Mouse (Mus musculus) telencephalon, adult 2 months (tissue): ENCODE measurements around the gene Prkag2.
A peak's percentile ranks its signal among the peaks of the same experiment; 100 is the strongest.
"Not testable (repeated sequence)": the region's sequence is repeated elsewhere in the genome, so short reads cannot be mapped to it uniquely, and the experiment has no call there.

Source experiments
- DNase-seq: peaks from one replicate; pipeline ENCODE4 v3.0.0-alpha.2; 2011; ENCODE audit warnings: low read depth, low spot score

Gene Prkag2

DNA sequence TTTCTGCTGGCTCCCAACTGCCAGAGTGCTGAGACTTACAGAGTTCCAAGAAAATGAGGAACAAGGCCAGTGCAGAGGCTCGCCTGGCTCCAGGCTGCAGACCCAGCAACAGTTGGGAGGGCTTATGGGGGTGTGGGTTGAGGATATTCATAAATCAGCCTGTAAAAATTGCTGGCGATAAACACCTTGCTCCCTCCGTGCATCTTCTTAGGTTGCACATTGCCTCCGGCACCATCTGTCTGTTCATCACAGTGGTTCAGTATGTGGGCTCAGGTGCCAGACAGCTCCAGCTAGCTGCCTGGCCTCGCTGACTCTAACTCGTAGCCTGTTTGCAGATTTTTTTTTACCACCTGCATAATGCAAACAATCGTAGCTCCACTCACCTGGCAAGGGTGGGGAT, 13.4 kb downstream of the Prkag2 start:
- DNase-seq: peak; percentile 88

DNA sequence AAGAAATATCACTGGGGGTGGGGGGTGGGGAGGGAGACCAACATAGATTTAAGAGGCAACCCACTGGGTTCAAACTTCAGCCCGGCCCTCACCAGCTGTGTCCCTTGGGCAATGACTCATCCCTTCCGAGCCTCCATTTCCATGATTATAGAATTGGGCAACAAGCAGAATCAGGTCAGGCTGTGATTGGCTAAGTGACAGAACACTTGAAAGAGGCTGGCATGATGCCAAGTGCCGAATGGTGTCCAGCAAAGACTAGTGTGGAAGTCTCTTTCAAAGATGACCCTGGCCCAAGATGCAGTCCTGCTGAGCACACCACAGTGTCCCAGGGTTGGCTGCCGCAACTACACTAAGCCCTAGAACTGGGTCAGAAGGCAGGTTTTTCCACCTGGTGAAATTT, 14.2 kb downstream of the Prkag2 start:
- no peak for DNase-seq

DNA sequence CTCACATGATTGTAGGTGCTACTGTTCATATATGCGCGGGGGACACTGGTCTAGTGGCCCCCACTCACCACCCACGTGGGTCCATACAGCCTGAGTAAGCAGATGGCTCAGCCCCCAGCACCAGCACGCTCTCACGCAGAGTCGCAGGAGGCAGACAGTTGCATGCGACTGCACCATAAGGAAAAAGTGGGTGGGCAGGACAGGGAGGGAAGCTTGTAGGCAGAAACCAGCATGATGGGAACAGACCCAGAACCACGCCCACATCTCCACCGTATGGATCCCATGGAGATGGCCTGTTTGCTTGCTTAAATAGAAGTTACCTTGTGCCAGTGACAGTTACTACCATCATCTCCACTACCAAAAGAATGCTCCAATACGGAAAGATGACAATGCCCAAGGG, 15.3 kb downstream of the Prkag2 start:
- peak; percentile 95 for DNase-seq

DNA sequence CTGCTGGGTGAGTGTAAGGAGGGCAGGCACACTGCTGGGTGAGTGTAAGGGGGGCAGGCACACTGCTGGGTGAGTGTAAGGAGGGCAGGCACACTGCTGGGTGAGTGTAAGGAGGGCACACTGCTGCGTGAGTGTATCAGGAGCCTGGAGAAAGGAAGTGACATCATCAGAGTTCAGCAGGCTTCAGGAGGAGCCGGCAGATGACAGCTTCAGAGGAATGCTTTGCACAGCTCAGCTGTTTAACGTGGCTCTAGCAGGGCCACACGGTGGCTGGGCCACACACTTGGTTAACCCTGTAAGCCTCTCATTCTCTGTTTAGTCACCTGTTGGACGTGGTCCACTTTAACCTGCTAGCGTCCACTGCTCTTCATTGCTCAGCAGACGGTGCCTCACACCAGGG, 16.6 kb downstream of the Prkag2 start:
- no peak for DNase-seq

DNA sequence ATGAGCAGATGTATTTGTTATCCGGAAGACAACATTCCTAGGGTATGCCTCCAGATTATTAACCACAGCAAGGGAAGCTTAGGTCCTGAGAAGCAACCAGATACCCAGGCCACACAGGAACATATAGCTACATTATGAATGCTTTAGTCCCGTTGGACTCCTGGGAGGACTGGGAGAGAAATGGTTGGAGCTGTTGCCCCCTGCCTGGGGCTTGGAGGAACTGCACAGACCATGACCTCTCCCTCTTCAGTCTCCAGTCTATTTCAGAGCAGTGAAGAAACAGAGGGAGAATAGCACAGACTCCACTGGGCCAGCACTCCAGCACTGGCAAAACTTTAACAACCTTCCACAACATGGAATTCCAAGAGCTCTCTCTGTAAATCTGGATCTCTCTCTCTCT, 17.9 kb downstream of the Prkag2 start:
- DNase-seq: no peak

DNA sequence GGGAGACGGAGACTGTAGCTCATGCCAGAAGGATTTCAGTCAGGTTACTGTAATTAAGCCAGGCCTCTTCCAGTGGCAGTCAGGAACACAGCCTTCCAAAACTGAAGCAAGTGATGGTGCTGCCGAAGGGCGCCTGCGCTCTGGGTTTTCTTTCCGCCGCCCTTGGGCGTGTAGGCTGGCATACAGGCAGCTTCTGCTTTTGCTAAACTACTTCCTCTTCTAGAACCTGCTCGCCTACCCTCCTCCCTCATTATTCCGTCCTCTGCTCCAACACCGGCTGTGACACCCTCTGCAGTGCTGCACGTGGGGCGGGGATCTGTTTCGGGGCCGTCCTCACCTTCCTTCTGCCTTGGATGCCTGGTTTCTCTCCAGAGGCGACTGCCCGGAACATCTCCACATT, 18.9 kb downstream of the Prkag2 start:
- DNase-seq: peak; percentile 87

DNA sequence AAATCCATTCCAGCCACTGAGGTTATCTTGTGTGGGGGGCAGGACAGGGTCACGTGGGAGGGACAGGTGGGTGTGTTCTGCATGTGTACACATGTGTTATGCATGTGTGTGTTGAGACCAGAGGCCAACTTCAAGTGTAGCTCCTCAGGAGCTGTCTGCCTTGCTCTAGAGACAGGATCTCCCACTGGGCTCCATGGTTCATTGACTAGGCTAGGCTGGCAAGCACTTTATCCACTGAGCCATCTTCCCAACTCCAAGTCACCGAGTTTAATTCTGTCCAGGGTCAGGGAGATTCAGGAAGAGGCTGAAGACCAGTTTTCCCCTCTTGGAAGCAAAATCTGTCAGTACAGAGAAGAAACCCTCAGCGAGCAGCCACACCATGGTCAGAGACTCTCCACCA, 19.4 kb downstream of the Prkag2 start:
- DNase-seq: no peak

DNA sequence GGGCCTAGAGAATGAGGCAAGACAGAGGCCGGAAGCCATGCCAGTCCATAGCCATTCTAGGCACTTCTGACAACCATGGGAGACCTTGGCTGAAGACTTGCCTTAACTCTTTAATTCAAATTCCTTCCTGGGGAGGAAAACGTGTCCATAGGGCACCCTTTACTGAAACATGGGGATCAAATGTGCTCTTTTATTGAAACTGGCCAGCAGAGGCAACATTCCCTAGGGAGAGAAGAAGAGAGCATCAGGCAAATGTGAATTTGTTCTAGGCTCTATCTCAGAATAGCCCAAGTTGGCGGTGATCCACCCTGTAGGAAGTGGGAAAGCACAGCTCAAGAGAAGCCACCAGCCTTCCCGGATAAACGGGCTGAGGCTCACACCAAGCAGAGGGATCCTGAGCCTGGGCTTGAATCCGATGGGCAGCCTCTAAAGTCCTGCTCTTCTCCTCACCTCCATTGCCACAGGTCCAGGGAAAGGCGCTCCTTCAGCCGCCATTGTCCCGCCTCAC, 19.9 kb downstream of the Prkag2 start:
- DNase-seq: no peak

DNA sequence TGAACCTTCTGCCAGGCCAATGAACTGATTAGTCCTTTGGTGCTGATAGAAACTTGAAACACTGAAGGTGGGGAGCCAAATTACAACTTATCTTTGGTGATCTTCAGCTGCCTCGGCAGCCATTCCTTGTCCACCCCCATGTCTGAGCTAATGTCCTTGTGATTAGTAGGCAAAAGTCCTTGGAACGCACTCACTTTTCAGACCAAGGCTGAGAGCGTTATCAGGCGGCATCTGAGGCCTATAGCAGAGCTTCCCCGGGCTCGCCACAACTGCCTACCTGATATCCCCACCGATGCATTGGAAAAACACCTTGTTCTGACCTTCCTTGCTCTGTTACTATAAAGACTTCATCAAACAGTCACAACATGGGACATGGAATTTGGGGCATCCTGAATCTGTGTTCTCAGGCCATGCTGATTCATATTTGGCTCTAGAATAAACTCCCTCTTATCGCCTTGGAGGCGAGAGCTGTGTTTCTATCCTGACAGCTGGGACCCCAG, 20.6 kb downstream of the Prkag2 start:
- no peak for DNase-seq

DNA sequence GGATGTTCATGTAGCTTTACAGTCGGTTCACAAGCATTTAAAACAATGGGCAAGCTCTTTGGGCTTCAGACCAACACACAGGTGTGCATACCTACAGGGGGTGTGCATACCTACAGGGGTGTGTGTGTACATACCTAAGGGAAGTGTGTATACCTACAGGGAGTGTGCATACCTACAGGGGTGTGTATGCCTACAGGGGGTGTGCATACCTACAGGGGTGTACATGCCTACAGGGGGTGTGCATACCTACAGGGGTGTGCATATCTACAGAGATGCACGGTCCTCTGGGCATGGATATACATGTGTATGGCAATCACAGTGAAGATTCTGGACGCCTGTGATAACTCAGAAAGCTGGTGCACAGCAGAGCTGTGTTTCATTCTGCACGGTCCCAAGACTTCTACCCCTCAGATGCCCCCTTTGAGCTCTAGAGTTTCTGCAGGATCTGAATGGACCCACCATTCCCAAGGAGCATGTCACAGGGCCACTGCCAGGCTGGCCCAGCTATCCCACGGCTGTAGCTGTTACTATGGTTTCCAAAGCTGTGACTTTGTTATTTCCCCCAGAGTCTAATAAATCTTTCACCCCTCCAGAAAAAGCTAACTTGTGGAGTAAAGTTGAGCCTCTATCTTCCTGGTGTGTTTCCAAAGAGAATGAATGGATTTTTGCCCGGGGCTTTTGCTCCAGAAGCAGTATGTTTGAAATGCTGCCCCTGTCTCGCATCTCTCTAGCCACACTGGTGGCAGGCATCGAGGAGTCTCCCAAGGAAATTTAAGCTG, 22.4 kb downstream of the Prkag2 start:
- DNase-seq: no peak

DNA sequence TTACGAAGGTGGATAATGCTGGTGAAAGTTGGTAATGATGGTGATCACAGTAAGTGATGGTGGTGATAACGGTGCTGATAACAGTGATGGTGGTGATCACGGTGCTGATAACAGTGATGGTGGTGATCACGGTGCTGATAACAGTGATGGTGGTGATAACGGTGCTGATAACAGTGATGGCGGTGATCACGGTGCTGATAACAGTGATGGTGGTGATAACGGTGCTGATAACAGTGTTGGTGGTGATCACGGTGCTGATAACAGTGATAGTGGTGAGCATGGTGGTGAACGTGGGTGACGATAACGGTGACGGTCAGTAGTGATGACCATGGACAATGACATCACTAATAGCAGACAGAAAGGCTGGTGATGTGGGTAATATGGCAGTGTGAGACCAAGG, 23.2 kb downstream of the Prkag2 start:
- DNase-seq: not testable (repeated sequence)

DNA sequence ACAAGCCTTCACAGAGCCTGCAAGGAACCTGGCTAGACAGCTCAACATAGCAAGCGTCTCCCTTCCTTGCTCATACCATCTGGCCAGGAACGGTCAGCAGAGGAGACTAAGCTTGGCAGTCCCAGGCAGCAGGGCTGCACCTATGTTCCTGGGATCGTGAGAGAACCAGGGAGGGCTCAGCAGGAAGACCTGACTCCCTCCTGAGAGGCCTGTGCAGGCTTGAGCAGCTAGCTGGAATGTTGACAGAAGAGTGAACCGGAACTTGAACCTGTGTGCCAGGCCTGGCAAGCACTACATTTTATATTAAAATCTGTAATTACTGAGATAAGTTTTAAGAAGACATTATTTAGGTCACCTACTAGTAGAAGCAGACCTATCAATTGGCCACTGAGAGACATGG, 24.8 kb downstream of the Prkag2 start:
- DNase-seq: no peak

DNA sequence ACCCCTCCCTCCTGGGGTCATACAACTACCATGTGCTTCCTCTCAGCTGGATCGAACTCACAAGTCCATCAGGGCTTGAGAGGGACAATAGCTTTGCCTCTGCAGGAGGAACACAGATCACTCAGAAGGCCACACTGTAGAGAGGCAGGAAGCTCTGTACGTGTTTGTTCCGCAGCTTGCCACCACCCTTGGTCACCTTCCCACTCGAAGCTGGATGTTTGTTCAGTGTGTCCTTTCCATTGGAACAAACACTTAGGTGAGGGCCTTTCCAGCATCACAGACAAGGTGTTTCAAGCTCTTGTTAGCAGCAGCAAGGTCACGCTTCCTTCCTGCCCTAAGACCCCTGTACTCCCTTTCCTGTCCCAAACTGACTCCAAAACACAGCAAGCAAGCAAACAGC, 30.6 kb downstream of the Prkag2 start:
- DNase-seq: no peak

DNA sequence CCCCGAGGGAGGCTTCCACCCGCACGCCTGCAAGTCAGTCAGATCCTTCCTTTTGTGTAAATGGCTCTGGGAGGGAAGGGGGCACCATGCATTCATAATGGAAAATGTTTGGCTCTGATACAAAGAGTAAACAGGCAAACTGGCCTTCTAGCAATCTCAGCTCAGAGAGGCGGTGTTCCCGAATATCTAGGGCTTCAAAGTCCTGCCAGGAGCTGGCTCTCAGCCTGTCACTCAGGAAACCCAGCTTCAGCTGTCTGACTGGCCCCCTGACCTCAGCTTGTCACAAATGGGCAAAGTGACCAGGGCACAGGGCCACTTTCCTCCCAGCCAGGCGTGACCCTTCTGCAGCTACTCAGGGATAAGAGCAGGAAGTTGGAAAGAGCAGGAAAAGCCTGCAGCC, 33.3 kb downstream of the Prkag2 start:
- DNase-seq: no peak

DNA sequence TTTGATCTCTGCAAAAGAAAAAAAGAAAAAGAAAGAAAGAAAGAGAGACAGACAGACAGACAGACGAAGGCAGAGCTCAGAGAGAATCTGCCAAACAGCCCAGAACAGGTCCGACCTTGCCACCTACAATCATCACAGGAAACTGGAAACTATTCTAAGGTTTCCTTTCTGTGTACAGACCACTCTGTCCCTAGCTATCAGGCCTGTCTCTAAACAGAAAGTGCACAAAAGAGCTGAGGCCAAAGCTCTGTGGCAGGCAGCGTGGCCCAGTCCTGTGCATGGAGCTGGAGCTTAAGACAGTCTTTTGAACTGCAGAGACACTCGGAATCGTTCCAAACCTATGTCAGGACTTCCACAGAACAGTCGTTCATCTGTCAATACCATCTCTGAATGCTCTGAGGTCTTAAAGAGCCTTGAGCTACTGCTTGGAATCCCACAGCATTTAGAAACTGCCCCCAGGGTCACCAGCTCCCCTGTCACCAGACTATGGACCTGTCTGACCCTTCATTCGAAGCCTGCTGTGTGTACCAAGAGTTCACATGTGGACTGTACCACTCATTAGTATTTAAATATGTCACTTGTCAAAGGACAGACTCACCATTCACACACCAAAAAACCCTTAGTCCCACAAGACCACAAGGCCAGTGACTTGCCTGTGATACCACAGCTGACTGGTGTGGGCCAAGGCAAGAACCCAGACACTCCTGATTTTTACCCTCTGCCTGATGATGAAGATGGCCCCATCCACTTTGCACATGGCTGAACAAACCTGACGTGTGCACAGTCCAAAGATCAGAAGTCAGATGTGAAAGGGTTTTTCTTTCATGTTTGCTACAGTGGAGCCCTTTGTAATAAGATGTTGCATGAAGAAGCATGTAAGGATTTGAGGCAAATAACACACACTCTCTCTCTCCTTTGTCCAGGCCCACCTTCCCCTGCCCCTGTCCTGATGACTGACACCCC, 35.9 kb downstream of the Prkag2 start:
- no peak for DNase-seq

DNA sequence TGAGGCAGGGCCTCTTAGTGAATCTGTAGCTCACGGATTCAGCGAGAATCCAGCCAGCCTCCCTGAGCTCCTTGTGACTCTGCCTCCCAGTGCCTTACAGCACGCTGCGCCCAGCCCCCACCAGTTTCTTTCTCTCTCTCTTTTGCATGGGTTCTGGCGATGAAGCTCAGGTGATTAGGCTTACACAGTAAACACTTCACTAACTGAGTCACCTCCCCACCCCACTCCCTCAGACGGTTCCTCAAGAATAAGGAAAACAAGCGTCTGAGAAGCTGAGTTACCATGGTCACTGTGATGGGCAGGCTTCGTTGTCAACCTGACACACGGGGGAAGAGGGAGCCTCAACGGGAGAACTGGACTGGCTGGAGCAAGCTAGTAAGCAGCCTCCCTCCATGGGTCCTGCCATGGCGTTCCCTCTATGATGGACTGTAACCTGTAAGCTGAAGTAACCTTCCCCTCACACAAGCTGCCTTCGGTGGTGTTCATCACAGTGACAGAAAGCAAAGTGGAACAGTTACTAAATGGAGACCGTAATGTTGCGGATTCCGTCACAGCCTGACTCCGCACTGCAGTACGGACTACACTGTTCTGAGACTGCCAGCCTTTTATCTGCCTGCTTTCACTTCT, 37.8 kb downstream of the Prkag2 start:
- DNase-seq: no peak

DNA sequence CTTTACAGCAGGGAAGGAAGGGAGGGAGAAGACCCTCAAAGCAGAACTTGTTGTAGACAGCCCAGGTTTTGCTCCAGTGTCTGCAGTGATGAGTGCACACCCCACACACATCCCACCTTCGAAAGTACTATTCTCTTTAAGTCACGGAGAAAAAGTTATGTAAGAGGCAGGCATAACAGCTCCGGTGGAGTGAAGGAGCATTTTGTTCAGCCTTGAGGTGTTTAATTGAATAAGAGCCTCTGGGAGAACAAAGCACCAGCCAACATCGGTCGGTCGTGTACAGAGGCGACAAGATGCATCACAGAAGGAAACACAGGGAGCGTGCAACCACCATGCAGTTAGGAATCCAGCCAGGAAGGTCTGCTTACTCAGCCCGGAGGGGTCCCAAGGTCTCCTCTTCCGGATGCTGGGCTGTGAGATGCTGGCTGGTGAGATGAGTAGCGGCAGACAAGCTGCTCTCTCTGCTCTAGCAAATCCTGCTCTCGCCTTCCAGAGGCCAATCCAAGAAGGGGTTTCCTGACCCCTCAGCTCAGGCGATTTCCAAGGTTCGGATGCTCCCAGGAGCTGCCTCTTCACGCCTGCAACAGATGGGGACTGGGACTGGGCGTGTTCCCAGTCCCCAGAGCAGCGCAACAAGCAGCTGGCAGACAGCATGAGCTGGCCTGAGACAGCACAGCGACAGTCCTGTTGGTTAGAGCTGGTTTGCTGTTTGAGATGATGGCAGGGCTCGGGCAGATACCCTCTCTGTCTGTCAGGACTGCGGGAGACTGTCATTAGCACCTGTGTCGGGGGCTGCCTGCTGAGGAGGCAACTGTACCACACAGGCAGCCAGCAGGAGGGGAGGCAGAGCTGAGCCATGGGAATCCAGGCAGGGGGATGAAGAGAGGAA, 41.3 kb downstream of the Prkag2 start:
- no peak for DNase-seq

DNA sequence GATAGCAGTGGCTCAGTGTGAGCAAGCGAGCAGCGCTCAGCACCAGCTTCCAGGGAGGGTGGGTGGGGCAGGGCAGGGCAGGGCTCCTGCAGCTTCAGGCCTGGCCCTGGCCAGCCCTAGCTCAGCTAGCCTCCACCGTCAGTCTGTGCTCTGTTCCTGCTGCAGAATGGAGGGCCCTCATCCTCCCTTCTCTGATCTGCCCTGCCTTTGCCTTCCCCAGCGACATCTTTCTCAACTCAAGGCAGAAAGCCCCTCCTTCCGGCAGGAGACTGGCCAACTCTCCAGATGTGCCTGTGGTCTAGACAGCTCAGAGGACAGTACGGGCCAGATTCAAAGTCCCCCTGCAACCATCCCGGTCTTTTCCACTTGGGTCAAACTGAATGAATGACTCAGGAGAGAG, 42.0 kb downstream of the Prkag2 start:
- no peak for DNase-seq

DNA sequence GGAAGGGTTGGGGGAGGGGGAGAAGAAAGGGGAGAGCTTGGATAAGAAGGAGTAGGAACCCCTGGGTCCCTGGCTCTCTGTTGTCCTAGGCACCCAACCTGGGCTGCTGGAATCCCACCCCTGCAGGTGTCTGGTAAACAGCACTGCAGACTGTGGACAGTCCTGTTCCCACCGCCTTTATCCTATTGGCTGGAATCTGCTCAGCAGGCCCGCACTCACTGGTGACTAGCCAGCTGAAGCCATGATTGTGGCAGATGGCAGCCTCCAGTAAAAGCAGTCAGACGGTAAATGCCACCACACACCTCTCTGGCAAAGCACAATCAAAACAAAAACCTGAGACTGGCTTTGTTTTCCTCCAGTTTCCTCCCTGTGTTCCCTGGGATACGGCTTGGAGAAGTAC, 45.2 kb downstream of the Prkag2 start:
- no peak for DNase-seq

DNA sequence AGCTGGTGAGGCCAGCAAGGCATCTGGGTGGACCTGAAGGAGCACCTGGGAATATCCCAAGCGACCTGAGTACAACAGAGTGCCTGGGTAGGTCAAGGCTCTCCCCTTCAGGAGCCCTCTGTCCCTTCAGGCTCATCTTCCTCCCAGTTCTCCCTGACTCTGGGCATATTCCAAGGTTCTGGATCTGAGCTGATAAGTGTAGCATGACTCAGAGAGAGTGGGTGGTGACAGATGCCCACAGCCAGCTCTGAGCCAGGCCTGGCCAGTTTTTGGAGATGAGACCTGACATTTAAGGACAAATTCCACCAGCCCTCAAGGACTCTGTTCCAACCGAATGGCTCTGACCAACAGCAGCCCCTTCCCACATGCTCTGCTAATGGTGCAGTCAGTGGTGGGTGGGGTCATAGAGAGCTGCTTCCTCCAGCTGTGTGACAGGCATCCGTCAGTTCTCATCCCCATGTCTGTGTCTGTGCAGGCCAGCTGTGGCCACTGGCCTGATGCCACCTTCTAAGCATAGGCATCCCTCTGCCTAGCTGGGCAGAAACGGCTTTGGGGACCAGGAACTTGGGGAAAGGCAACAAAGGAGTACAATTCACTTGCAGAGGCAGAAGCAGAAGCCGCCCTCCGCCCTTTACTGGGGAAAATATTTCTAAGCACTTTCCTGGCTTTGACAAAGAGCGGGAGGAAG, 46.3 kb downstream of the Prkag2 start:
- DNase-seq: no peak
